Mouse (Mus musculus) embryonic facial prominence, embryonic 13.5 days (tissue): ENCODE results near the gene Reln. TPM values are rescaled to one million over a fixed set of nuclear protein-coding genes. Genes with fewer than 3 reads are reported as not detected.

Experiments used
- ATAC-seq: fragments of 200-750 bp; cut with Nextera tagmentation; 2 replicates; pipeline ENCODE4 v1.8.0; 2017; ENCODE audit warnings: low read depth; ENCODE audit not compliant: insufficient number of reproducible peaks, insufficient read depth, low FRiP score, low TSS enrichment
- H3K27ac ChIP-seq: fragments of 300-500 bp; sonication (generic); 2 replicates; pipeline ENCODE4 v1.5.1; 2015; ENCODE audit warnings: moderate library complexity, mild to moderate bottlenecking, inconsistent platforms
- H3K27me3 ChIP-seq: fragments of 300-500 bp; sonication (generic); 2 replicates; pipeline ENCODE4 v1.6.1; 2015; ENCODE audit warnings: mild to moderate bottlenecking, inconsistent platforms
- H3K36me3 ChIP-seq: fragments of 300-500 bp; sonication (generic); 2 replicates; pipeline ENCODE4 v1.6.1; 2015; ENCODE audit warnings: mild to moderate bottlenecking, inconsistent platforms
- H3K4me1 ChIP-seq: fragments of 300-500 bp; sonication (generic); 2 replicates; pipeline ENCODE4 v1.6.1; 2015; ENCODE audit warnings: inconsistent platforms
- H3K4me2 ChIP-seq: fragments of 300-500 bp; sonication (generic); 2 replicates; pipeline ENCODE4 v1.6.1; 2015; ENCODE audit warnings: moderate library complexity, mild to moderate bottlenecking, inconsistent platforms
- H3K4me3 ChIP-seq: fragments of 300-500 bp; sonication (generic); 2 replicates; pipeline ENCODE4 v1.5.1; 2015; ENCODE audit warnings: mild to moderate bottlenecking, inconsistent platforms
- H3K9ac ChIP-seq: fragments of 300-500 bp; sonication (generic); 2 replicates; pipeline ENCODE4 v1.6.1; 2015; ENCODE audit warnings: mild to moderate bottlenecking, inconsistent platforms
- H3K9me3 ChIP-seq: fragments of 300-500 bp; sonication (generic); 2 replicates; pipeline ENCODE4 v1.6.1; 2016; ENCODE audit warnings: inconsistent platforms
- WGBS: fragments of 180-500 bp; shearing (Covaris S2); methylation state at CpG from one replicate; pipeline ENCODE4 v1.1.7; 2015; ENCODE audit warnings: mixed read lengths; 5-methylcytosine and 5-hydroxymethylcytosine counted together
- polyA plus RNA-seq: library from polyadenylated mRNA; unstranded; fragments of >200 nt; fragmentation: Nextera tagmentation; extraction: Ambion mirVana; gene quantifications from 2 replicates; pipeline ENCODE4 v1.2.1, GENCODE M21; 2015

The Reln gene
- polyA plus RNA-seq, 1 experiment from 2014 or later, result 5.5 TPM

DNA sequence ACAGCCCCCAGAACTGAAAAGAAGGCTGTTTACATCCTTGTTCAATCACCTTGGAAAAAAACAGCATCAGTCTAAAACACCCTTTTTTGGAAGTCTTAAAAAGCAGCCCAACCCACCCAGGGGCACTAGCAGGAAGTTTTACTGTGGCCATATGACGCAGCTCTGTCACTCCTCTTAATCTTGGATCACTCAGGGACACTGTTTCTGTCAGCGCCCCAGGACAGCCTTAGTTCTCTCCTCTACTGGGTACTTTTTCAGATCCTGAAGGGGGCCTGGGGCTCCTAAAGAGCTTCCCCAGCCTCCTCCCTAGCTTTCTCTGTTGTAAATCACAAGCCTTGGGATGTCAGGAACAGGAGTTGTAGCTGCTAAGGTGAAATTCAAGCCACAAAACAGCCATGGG lies 183.6 kb downstream of the Reln start:
- Histone ChIP-seq H3K4me2 (no peak overlapping the region), H3K4me3 (no peak overlapping the region), H3K27me3 (no peaks in the 10 kb centered on the region), H3K9ac (no peak overlapping the region), H3K27ac (no peak overlapping the region), H3K9me3 (no peaks in the 10 kb centered on the region), H3K4me1 (0 out of 2 replicates have a peak, but pooled peaks cover 6% of the 10 kb centered on the region), H3K36me3 (no peaks in the 10 kb centered on the region)
- WGBS, result 38% methylated on average over 2 of the region's 2 CpGs
- ATAC-seq, result no peak

DNA sequence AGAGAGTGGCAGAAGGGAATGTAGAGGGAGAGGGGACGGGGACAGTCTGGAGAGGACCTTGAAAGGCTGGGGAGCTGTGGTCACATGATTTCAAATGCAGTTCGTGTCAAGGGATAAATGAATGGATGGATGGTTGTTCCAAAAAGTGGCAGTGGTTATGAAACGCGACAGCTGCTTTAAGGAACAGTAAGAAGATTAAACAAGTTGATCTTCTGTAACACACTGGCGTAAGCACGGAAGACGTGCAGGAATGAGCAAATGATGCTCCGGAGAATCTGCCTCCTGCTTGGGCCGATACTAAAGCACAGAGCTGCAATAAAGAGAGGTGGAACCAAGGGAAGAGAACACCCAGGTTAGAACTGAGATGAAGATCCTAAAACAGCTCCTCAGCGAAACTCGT lies 185.7 kb downstream of the Reln start:
- ATAC-seq, result no peak
- WGBS, result 88% methylated on average over 11 of the region's 11 CpGs
- H3K4me2 ChIP-seq, result no peak overlapping the region
- no peaks in the 10 kb centered on the region for H3K9me3 ChIP-seq
- no peak overlapping the region for H3K4me3 ChIP-seq
- no peak overlapping the region for H3K9ac ChIP-seq
- no peaks in the 10 kb centered on the region for H3K27me3 ChIP-seq
- no peaks in the 10 kb centered on the region for H3K36me3 ChIP-seq
- no peak overlapping the region for H3K27ac ChIP-seq
- H3K4me1 ChIP-seq, result no peaks in the 10 kb centered on the region; the same call in 1 of the 2 replicates

GRCm38 (mm10) chr5:22153601-22154000 lies 190.9 kb downstream of the Reln start:
- Histone ChIP-seq H3K27ac (no peak overlapping the region), H3K4me2 (no peak overlapping the region), H3K36me3 (no peaks in the 10 kb centered on the region), H3K4me1 (no peaks in the 10 kb centered on the region; the same call in 1 of the 2 replicates), H3K9ac (no peak overlapping the region), H3K9me3 (no peaks in the 10 kb centered on the region), H3K4me3 (no peak overlapping the region), H3K27me3 (no peaks in the 10 kb centered on the region)
- no peak for ATAC-seq
- WGBS, result 42% methylated on average over 6 of the region's 6 CpGs

DNA sequence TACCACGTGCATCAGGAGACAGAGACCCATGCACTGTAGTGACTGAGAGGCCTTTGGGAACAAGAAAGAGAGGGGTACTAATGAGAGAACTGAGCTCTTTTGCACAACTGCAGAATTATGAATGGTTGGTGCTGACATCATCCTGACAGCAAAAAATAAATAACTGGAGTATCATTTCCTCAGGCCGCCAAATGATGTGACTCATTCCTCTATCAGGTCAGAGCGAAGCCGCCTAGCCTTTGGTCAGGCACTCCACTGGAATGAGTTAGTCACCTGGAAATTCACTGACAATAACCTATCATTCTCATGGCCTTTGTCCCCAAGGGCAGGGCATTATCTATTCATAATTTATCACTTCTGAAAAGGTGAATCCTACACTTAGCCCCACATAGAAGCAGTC lies 202.7 kb downstream of the Reln start:
- Histone ChIP-seq H3K4me1 (no peaks in the 10 kb centered on the region), H3K36me3 (no peaks in the 10 kb centered on the region), H3K4me3 (no peak overlapping the region), H3K9me3 (peaks cover 7% of the 10 kb centered on the region), H3K27me3 (no peaks in the 10 kb centered on the region), H3K4me2 (no peak overlapping the region), H3K9ac (no peak overlapping the region), H3K27ac (no peak overlapping the region)
- ATAC-seq, result no peak
- 78% methylated on average over 4 of the region's 4 CpGs for WGBS

- Histone ChIP-seq H3K9ac (no peak overlapping the region), H3K4me3 (no peak overlapping the region), H3K27ac (no peak overlapping the region), H3K36me3 (no peaks in the 10 kb centered on the region), H3K4me1 (peaks cover 4% of the 10 kb centered on the region; the same call in 1 of the 2 replicates), H3K4me2 (no peak overlapping the region), H3K27me3 (no peaks in the 10 kb centered on the region), H3K9me3 (peaks cover 7% of the 10 kb centered on the region)
- 70% methylated on average over 2 of the region's 2 CpGs for WGBS
- ATAC-seq, result no peak
These were observed 205.5 kb downstream of the Reln start for GRCm38 (mm10) chr5:22139015-22139414.

DNA sequence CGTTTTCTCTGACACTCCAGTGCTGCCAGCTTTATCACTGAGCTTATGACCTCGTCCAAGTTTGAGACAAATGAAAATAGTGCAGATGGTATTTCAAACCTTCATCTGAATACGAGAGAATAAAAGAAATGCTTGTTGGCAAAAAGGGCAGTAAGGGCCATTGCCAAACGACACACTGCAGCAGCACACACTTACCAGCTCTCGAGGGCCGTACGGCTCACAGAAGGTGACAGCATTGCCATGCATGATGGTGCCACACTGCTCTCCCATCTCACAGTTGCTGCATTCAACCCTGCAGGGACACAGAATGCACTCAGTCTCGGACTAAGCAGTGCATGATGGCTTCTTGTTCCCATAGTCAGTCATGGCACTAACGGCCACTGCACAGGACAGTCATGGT lies 210.1 kb downstream of the Reln start:
- no peak overlapping the region for H3K4me2 ChIP-seq
- H3K9ac ChIP-seq, result no peak overlapping the region
- WGBS, result 57% methylated on average over 9 of the region's 9 CpGs
- H3K4me3 ChIP-seq, result no peak overlapping the region
- no peak overlapping the region for H3K27ac ChIP-seq
- no peak for ATAC-seq
- H3K4me1 ChIP-seq, result peaks cover 7% of the 10 kb centered on the region
- H3K36me3 ChIP-seq, result no peaks in the 10 kb centered on the region
- no peaks in the 10 kb centered on the region for H3K27me3 ChIP-seq
- peaks cover 7% of the 10 kb centered on the region for H3K9me3 ChIP-seq

DNA sequence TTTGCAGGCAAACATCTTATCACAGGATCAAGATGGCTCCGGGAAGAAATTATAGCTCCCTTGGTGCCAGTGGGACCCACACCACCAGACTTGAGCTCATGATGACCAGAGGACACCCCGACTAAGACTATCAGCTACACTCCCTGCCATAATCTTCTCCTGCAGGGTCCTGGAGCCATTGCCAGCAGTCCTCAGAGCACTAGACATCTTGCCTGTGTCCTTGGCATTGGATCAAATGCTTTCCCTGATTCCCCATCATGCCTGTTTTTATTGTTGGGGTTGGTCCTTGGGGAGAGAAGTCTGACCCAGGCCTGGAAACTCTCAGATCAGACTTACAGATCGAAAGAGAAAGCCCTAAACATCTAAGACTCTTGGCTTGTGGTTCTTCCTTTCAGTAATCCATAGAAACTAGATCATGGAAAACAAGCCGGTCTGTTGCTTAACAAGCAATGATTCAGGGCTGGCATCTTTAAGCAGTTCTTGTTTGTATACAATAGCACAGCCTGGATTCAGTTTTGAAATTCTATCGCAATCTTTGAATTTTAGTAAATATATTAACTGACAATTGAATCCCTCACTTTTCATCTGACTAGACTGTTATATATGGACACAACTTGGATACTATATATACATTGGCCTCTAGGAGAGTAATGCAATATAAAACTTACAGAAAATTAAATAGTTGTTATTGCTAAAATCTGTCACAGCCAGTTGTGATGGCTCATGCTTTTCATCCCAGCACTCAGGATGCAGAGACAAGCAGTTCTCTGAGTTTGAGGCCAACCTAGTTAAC lies 212.6 kb downstream of the Reln start:
- Histone ChIP-seq H3K4me1 (peaks cover 14% of the 10 kb centered on the region), H3K27ac (no peak overlapping the region), H3K4me2 (no peak overlapping the region), H3K4me3 (no peak overlapping the region), H3K36me3 (no peaks in the 10 kb centered on the region), H3K27me3 (no peaks in the 10 kb centered on the region), H3K9me3 (no peaks in the 10 kb centered on the region), H3K9ac (no peak overlapping the region)
- no peak for ATAC-seq
- WGBS, result 67% methylated on average over 5 of the region's 5 CpGs

- Histone ChIP-seq H3K4me3 (no peak overlapping the region), H3K27ac (no peak overlapping the region), H3K9ac (no peak overlapping the region), H3K4me2 (no peak overlapping the region), H3K27me3 (no peaks in the 10 kb centered on the region), H3K36me3 (no peaks in the 10 kb centered on the region), H3K9me3 (no peaks in the 10 kb centered on the region), H3K4me1 (peaks cover 6% of the 10 kb centered on the region; the same call in 1 of the 2 replicates)
- no peak for ATAC-seq
These were observed 216.9 kb downstream of the Reln start for GRCm38 (mm10) chr5:22127583-22127982.

GRCm38 (mm10) chr5:22119296-22119695 lies 225.2 kb downstream of the Reln start:
- no peak overlapping the region for H3K4me3 ChIP-seq
- H3K4me2 ChIP-seq, result no peak overlapping the region
- no peak overlapping the region for H3K9ac ChIP-seq
- no peaks in the 10 kb centered on the region for H3K36me3 ChIP-seq
- WGBS, result 60% methylated on average over 1 of the region's 1 CpGs
- no peak for ATAC-seq
- H3K9me3 ChIP-seq, result no peaks in the 10 kb centered on the region
- H3K4me1 ChIP-seq, result peaks cover 4% of the 10 kb centered on the region; the same call in 1 of the 2 replicates
- no peak overlapping the region for H3K27ac ChIP-seq
- H3K27me3 ChIP-seq, result no peaks in the 10 kb centered on the region

DNA sequence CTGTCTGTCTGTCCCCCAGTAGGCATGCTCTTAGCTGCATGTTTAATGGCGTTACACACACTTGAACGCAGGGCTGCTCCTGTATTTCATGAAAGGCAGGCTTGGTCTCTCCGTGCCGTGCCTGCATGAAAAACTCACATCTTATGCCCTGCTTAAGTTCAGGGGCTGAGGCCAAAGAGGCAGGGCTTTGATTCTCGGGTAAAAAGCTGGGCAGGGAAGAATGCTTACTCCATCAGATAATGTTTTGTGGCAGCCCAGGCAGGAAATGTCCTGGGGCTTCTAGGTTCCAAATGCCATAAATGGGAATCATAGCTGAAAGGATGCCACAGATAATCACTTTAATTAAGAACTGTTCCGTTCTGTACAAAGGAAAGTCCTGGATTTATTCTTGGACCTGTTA lies 226.0 kb downstream of the Reln start:
- 27% methylated on average over 6 of the region's 6 CpGs for whole genome bisulfite sequencing
- Histone ChIP-seq H3K4me1 (peaks cover 4% of the 10 kb centered on the region; the same call in 1 of the 2 replicates), H3K36me3 (no peaks in the 10 kb centered on the region), H3K27me3 (no peaks in the 10 kb centered on the region), H3K9me3 (no peaks in the 10 kb centered on the region), H3K27ac (no peak overlapping the region), H3K4me3 (no peak overlapping the region), H3K4me2 (no peak overlapping the region), H3K9ac (no peak overlapping the region)
- ATAC-seq, result no peak

DNA sequence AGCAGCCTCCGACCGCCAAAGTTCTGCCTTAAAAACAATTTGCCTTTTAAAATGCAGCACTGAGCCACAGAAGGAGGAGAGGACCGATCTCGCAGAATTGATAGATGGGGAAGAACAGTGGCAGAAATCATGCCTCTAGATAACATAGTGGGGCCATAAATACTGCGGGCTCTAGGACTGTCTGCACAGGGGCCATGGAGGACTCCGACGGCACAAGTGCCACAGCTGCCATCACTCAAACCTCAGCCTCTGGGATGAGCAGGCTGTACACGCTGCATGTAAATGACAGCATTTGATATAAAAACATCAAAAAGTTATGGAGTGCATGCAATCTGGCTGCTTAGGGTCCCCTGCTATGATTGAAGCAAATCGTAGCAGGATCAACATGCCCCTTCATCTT lies 227.6 kb downstream of the Reln start:
- WGBS, result 78% methylated on average over 9 of the region's 9 CpGs
- H3K4me3 ChIP-seq, result no peak overlapping the region
- H3K9ac ChIP-seq, result no peak overlapping the region
- ATAC-seq, result no peak
- no peak overlapping the region for H3K27ac ChIP-seq
- no peaks in the 10 kb centered on the region for H3K36me3 ChIP-seq
- H3K4me1 ChIP-seq, result peaks cover 4% of the 10 kb centered on the region; the same call in 1 of the 2 replicates
- no peaks in the 10 kb centered on the region for H3K9me3 ChIP-seq
- no peaks in the 10 kb centered on the region for H3K27me3 ChIP-seq
- no peak overlapping the region for H3K4me2 ChIP-seq

DNA sequence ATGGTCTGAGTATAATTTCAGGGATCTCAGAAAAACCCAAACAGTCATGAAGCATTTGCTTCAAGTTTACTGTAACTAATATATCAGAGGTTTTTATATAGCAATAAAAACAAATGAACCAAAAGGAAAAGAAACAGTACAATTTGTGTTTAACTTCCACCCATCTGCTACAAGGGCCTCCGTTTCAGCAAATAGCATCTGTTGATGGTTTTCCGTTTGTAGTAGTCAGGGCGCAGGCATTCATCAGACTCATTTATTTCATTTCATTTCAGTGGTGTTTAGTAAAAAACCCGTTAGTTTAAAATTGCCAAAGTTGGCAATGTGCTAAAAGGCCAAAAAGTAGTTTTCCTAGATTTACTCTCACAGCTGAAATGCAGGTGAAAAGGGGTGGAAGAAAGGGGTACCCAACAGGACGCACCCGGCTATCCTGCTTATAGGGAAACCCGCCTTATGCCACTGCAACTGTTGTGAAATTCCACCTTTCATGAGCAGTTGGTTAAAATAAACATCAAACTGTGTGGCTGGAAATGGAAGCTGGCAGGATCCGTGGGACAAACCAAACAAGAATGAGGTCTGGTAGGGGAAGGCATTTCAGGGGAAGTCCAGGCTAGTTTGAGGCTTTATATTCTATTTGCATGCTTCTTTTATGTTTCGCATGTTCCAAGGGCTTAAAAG lies 237.6 kb downstream of the Reln start:
- ATAC-seq, result no peak

More for the DNA sequence above, 237.6 kb downstream of the Reln start:
- H3K9me3 ChIP-seq, result no peaks in the 10 kb centered on the region
- 67% methylated on average over 9 of the region's 9 CpGs for WGBS
- no peaks in the 10 kb centered on the region for H3K27me3 ChIP-seq
- no peak overlapping the region for H3K9ac ChIP-seq
- no peak overlapping the region for H3K4me3 ChIP-seq
- no peaks in the 10 kb centered on the region for H3K36me3 ChIP-seq
- H3K27ac ChIP-seq, result no peak overlapping the region
- no peak overlapping the region for H3K4me2 ChIP-seq
- H3K4me1 ChIP-seq, result no peaks in the 10 kb centered on the region; the same call in 1 of the 2 replicates
